Mouse (Mus musculus) embryonic fibroblast, embryonic 13.5 days (primary cell): Measurements from ENCODE around the gene Eif2ak4. TPM values are rescaled to one million over a fixed set of nuclear protein-coding genes. Genes with fewer than 3 reads are reported as not detected.
A peak's percentile ranks its signal among the peaks of the same experiment; 100 is the strongest.

Experiments used
- H3K27ac ChIP-seq: 2 replicates; pipeline ENCODE4 v1.5.1; 2012; ENCODE audit warnings: low read length, control low read depth, inconsistent platforms; ENCODE audit not compliant: insufficient read depth
- H3K4me1 ChIP-seq: 2 replicates; pipeline ENCODE4 v1.6.1; 2011; ENCODE audit warnings: low read length; ENCODE audit not compliant: control insufficient read depth, insufficient read depth
- H3K4me3 ChIP-seq: 2 replicates; pipeline ENCODE4 v1.5.1; 2011; ENCODE audit warnings: mild to moderate bottlenecking, control low read depth, low read length; ENCODE audit not compliant: insufficient read depth
- CTCF ChIP-seq: IDR thresholded peaks from 2 replicates; pipeline ENCODE4 v1.5.1; 2011; ENCODE audit warnings: mild to moderate bottlenecking, control low read depth, low read length, moderate library complexity, borderline replicate concordance; ENCODE audit not compliant: insufficient read depth
- POLR2A ChIP-seq: IDR thresholded peaks from 2 replicates; pipeline ENCODE4 v1.6.1; 2011; ENCODE audit warnings: low read depth, mild to moderate bottlenecking, control low read depth, low read length, moderate library complexity
- polyA plus RNA-seq: library from polyadenylated mRNA; stranded (reverse); fragments of >200 nt; gene quantifications from 2 replicates; pipeline ENCODE4 v1.2.4, GENCODE M21; 2011; ENCODE audit warnings: low read depth; ENCODE audit not compliant: missing spikeins, insufficient read length

Gene Eif2ak4
- polyA plus RNA-seq, 1 experiment, result 18.3 TPM

DNA sequence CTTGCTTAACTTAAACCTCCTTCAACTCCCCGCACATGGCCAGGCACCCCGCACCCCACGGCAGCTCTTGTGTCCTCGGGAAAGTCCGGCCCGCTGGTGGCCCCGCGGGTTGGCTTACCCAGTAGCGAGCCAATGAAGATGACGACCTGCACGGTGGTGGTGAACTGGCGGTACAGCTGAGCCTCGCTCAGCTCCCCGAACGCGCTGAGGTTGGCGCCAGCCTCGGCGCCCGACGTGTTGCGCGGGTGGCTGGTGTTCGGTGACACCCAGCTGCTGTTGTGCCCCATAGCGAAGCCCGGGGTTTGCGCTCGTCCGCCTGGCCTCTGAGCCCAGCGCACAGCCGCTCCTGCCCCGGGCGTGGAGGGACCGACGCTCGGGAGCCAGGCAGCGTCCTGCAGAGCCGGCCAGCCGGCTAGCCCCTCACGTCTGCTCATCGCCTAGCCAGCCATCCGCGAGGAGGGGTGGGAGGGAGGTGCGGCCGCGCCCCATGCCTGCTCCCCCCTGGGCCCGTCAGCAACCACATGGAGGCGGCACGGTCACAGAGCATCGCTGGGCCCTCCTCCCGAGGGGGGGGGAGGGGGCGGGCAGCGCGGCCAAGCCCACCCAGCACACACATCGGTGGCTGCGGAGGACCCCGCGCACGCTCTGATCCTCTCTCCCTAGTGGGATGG is 15.4 kb upstream of the Eif2ak4 start, which contains the start of gene Gpr176:
Gpr176 (minus strand) TSS at position 519 of the 671 bp plus-strand sequence.
- no peak for TF ChIP-seq CTCF
- TF ChIP-seq POLR2A, result peak; percentile 81
- Histone ChIP-seq H3K4me1 (peaks cover 3% of the 10 kb centered on the region; the same call in 1 of the 2 replicates), H3K27ac (peak within 1 kb of the TSS; percentile 85), H3K4me3 (peak within 1 kb of the TSS; percentile 95)

- H3K4me1 ChIP-seq, result peaks cover 3% of the 10 kb centered on the region; the same call in 1 of the 2 replicates
- H3K27ac ChIP-seq, result peak overlapping the region; percentile 85
- peak; percentile 0; the same call in 1 of the 2 replicates for TF ChIP-seq CTCF
- peak; percentile 58 for TF ChIP-seq POLR2A
- H3K4me3 ChIP-seq, result peak overlapping the region; percentile 95
These were observed 14.7 kb upstream of the Eif2ak4 start for GRCm38 (mm10) chr2:118373572-118374279.

DNA sequence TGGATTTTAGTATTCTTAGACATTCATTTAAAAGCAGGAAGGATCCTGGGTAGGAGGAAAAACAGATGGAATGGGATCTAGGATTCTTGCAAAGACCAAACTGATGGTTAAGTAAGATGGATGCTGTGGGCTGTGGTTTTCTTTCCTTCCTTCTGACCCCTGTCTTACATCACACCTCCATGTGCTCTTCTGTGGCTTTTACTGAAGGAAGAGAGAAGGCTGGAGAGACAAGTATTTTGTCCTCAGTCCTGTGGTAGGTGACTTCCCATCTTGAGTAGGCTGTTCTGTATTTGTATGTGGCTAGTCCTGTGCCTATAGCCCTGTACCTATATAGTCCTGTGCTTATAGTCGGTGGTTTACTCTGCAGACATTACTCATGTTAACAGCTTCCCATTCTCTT is 12.9 kb upstream of the Eif2ak4 start:
- Histone ChIP-seq H3K4me3 (no peak overlapping the region), H3K4me1 (peaks cover 2% of the 10 kb centered on the region; the same call in 1 of the 2 replicates), H3K27ac (peak overlapping the region; percentile 62; the same call in 1 of the 2 replicates)
- TF ChIP-seq POLR2A (no peak), CTCF (no peak)

GRCm38 (mm10) chr2:118375931-118376330 is 12.5 kb upstream of the Eif2ak4 start:
- TF ChIP-seq POLR2A (no peak), CTCF (no peak)
- Histone ChIP-seq H3K4me3 (no peak overlapping the region), H3K27ac (peak overlapping the region; percentile 62; the same call in 1 of the 2 replicates), H3K4me1 (no peaks in the 10 kb centered on the region; the same call in 1 of the 2 replicates)

DNA sequence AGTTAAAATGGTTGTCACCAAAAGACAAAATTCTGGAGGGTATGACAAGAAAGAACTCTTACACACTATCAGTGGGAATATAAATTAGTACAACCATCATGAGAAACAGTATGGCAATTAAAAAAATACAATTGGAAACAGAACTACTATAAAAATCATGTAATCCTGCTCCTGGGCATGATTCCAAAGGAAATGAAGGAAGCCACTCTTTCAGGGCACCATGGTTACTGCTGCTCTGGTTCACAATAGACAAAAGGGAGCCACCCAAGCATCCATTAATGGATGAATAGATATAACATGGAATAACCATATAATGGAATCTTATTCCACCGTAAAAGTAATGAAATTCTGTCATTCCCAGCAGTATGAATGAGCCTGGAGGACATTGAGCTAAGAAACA is 8.7 kb upstream of the Eif2ak4 start:
- Histone ChIP-seq H3K27ac (no peak overlapping the region), H3K4me3 (no peak overlapping the region), H3K4me1 (no peaks in the 10 kb centered on the region; the same call in 1 of the 2 replicates)
- TF ChIP-seq CTCF, result no peak
- TF ChIP-seq POLR2A, result no peak

- no peak overlapping the region for H3K4me3 ChIP-seq
- no peaks in the 10 kb centered on the region for H3K4me1 ChIP-seq
- no peak for TF ChIP-seq POLR2A
- peak; percentile 7; the same call in 1 of the 2 replicates for TF ChIP-seq CTCF
These were observed 5.0 kb upstream of the Eif2ak4 start for GRCm38 (mm10) chr2:118383387-118383786.

DNA sequence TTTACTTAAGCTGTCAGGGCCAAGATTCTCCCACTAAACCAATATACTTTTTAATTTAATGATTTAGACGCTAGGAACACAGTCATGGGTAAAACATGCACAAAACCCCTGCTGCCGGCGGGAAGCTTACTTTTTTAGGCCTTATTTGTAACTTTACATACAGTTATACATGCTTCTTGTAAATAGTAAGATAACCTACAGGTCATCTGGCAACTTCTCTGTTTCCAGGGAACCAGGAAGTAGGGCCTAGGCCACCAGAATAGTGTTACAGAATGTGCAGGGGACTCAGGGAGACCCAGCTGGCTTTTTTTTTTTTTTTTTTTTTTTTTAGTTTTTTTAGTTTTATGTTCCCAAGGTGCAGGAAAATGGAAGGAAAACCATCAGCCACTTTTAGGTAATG is 1.2 kb downstream of the Eif2ak4 start:
- no peak for TF ChIP-seq CTCF
- no peak for TF ChIP-seq POLR2A
- H3K4me3 ChIP-seq, result peak overlapping the region; percentile 52

More at GRCm38 (mm10) chr2:118383387-118383786, 5.0 kb upstream of the Eif2ak4 start:
- no peak overlapping the region for H3K27ac ChIP-seq

GRCm38 (mm10) chr2:118390072-118390471 is 1.7 kb downstream of the Eif2ak4 start:
- peaks cover 3% of the 10 kb centered on the region; the same call in 1 of the 2 replicates for H3K4me1 ChIP-seq
- no peak overlapping the region for H3K27ac ChIP-seq
- no peak for TF ChIP-seq POLR2A
- TF ChIP-seq CTCF, result no peak
- peak overlapping the region; percentile 52 for H3K4me3 ChIP-seq

More for the DNA sequence above, 1.2 kb downstream of the Eif2ak4 start:
- Histone ChIP-seq H3K4me1 (peaks cover 3% of the 10 kb centered on the region; the same call in 1 of the 2 replicates), H3K27ac (peak overlapping the region; percentile 52; the same call in 1 of the 2 replicates)

GRCm38 (mm10) chr2:118391201-118391600 is 2.8 kb downstream of the Eif2ak4 start:
- Histone ChIP-seq H3K27ac (no peak overlapping the region), H3K4me1 (peaks cover 3% of the 10 kb centered on the region; the same call in 1 of the 2 replicates), H3K4me3 (no peak overlapping the region)
- no peak for TF ChIP-seq CTCF
- no peak for TF ChIP-seq POLR2A

DNA sequence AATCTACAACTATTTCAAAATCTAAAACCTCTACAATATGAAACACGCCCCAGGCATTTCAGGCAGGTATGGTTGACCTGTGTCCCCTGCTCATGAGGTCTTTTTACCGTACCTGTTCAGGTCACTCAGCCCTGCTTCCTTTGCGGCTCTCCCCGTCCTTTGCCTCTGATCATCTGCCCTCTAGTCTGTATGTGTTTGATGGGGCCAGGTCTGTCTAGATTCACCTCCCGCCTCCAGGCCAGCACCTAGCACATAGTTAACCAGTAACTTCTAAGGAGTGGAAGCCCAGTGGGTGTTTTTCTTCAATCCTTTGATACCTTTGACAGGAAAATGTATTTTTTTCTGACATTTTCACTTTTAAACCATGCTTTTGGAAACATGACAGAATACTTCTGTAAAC is 11.3 kb downstream of the Eif2ak4 start:
- TF ChIP-seq CTCF, result no peak
- TF ChIP-seq POLR2A, result no peak

More for the DNA sequence above, 11.3 kb downstream of the Eif2ak4 start:
- no peak overlapping the region for H3K27ac ChIP-seq
- no peak overlapping the region for H3K4me3 ChIP-seq
- 0 out of 2 replicates have a peak, but pooled peaks cover 2% of the 10 kb centered on the region for H3K4me1 ChIP-seq
